Mouse (Mus musculus) G1E (cell line): ENCODE measurements around the gene Srebf1.

Experiments
- CTCF ChIP-seq: IDR thresholded peaks from 2 replicates; pipeline ENCODE4 v1.5.1; 2012; ENCODE audit warnings: low read depth, low read length, inconsistent platforms, mixed read lengths
- GATA1 ChIP-seq: IDR thresholded peaks from 2 replicates; pipeline ENCODE4 v1.6.1; 2012; ENCODE audit warnings: borderline replicate concordance, low read length, inconsistent platforms, mixed read lengths
- POLR2AphosphoS5 ChIP-seq: IDR thresholded peaks from 2 replicates; pipeline ENCODE4 v1.6.1; 2012; ENCODE audit warnings: low read depth, low read length, inconsistent platforms; ENCODE audit not compliant: insufficient replicate concordance
- TAL1 ChIP-seq: conservative IDR thresholded peaks from 2 replicates; pipeline ENCODE4 v1.6.1; 2012; ENCODE audit warnings: low read depth, low read length, inconsistent platforms, mixed read lengths

GRCm38 (mm10) chr11:60196344-60196743 is 26.0 kb downstream of the Srebf1 start:
- TF ChIP-seq CTCF: no peak
- TF ChIP-seq GATA1: no peak
- TF ChIP-seq POLR2AphosphoS5: no peak
- no peak for TF ChIP-seq TAL1
